Mouse (Mus musculus): ENCODE results near the gene Glod5.
"Not testable (repeated sequence)": the region's sequence is repeated elsewhere in the genome, so short reads cannot be mapped to it uniquely, and the experiment has no call there.

The Glod5 gene

GRCm38 (mm10) chrX:8018286-8018685 is at the start of gene Glod5:
TSS of gene Glod5 (minus strand) at chrX:8018492.
- DNase-seq (ENCODE audit: low spot score): no peak

- not testable (repeated sequence) for DNase-seq (ENCODE audit: low spot score)
Observed at GRCm38 (mm10) chrX:8051044-8051781, 32.9 kb upstream of the Glod5 start.

GRCm38 (mm10) chrX:8033009-8033408 is 14.7 kb upstream of the Glod5 start:
- DNase-seq (ENCODE audit: low spot score): no peak

GRCm38 (mm10) chrX:8026811-8027210 is 8.5 kb upstream of the Glod5 start:
- no peak for DNase-seq (ENCODE audit: low spot score)

GRCm38 (mm10) chrX:8024795-8025194 is 6.5 kb upstream of the Glod5 start:
- DNase-seq (ENCODE audit: low spot score): no peak

GRCm38 (mm10) chrX:8020111-8020778 is 2.0 kb upstream of the Glod5 start:
- DNase-seq (ENCODE audit: low spot score): no peak

GRCm38 (mm10) chrX:8017142-8017541 is 1.1 kb downstream of the Glod5 start:
- DNase-seq (ENCODE audit: low spot score): no peak

- DNase-seq (ENCODE audit: low spot score): not testable (repeated sequence)
Observed at GRCm38 (mm10) chrX:8015675-8016074, 2.6 kb downstream of the Glod5 start.

- no peak for DNase-seq (ENCODE audit: low spot score)
Observed at GRCm38 (mm10) chrX:8013569-8014314, 4.5 kb downstream of the Glod5 start.

GRCm38 (mm10) chrX:8013157-8013556 is 5.1 kb downstream of the Glod5 start:
- no peak for DNase-seq (ENCODE audit: low spot score)

- not testable (repeated sequence) for DNase-seq (ENCODE audit: low spot score)
Observed at GRCm38 (mm10) chrX:8009356-8009755, 8.9 kb downstream of the Glod5 start.

GRCm38 (mm10) chrX:8008543-8008942 is 9.7 kb downstream of the Glod5 start:
- no peak for DNase-seq (ENCODE audit: low spot score)

GRCm38 (mm10) chrX:8002971-8003370 is 15.3 kb downstream of the Glod5 start:
- no peak for DNase-seq (ENCODE audit: low spot score)

- no peak for DNase-seq (ENCODE audit: low spot score)
Observed at GRCm38 (mm10) chrX:8002001-8002400, 16.3 kb downstream of the Glod5 start.

- no peak for DNase-seq (ENCODE audit: low spot score)
Observed at GRCm38 (mm10) chrX:8000546-8001192, 17.6 kb downstream of the Glod5 start.

GRCm38 (mm10) chrX:7993068-7993735 is 25.1 kb downstream of the Glod5 start:
- DNase-seq (ENCODE audit: low spot score): no peak

- no peak for DNase-seq (ENCODE audit: low spot score)
Observed at GRCm38 (mm10) chrX:7992379-7993067, 25.8 kb downstream of the Glod5 start.

- DNase-seq (ENCODE audit: low spot score): no peak
Observed at GRCm38 (mm10) chrX:7981368-7981767, 36.9 kb downstream of the Glod5 start.

- no peak for DNase-seq (ENCODE audit: low spot score)
Observed at GRCm38 (mm10) chrX:7977892-7978291, 40.4 kb downstream of the Glod5 start, which contains the start of gene Gata1. TSS of gene Gata1 (minus strand) at chrX:7978071.

GRCm38 (mm10) chrX:7971292-7971691 is 47.0 kb downstream of the Glod5 start:
- no peak for DNase-seq (ENCODE audit: low spot score)

- no peak for DNase-seq (ENCODE audit: low spot score)
Observed at GRCm38 (mm10) chrX:7968899-7969298, 49.4 kb downstream of the Glod5 start.
